Mouse (Mus musculus) embryonic facial prominence, embryonic 13.5 days (tissue): ENCODE results near the gene Pdcd6ip. TPM values are rescaled to one million over a fixed set of nuclear protein-coding genes. Genes with fewer than 3 reads are reported as not detected.

Experiments used
- ATAC-seq: fragments of 200-750 bp; cut with Nextera tagmentation; 2 replicates; pipeline ENCODE4 v1.8.0; 2017; ENCODE audit warnings: low read depth; ENCODE audit not compliant: insufficient number of reproducible peaks, insufficient read depth, low FRiP score, low TSS enrichment
- H3K27ac ChIP-seq: fragments of 300-500 bp; sonication (generic); 2 replicates; pipeline ENCODE4 v1.5.1; 2015; ENCODE audit warnings: moderate library complexity, mild to moderate bottlenecking, inconsistent platforms
- H3K27me3 ChIP-seq: fragments of 300-500 bp; sonication (generic); 2 replicates; pipeline ENCODE4 v1.6.1; 2015; ENCODE audit warnings: mild to moderate bottlenecking, inconsistent platforms
- H3K36me3 ChIP-seq: fragments of 300-500 bp; sonication (generic); 2 replicates; pipeline ENCODE4 v1.6.1; 2015; ENCODE audit warnings: mild to moderate bottlenecking, inconsistent platforms
- H3K4me1 ChIP-seq: fragments of 300-500 bp; sonication (generic); 2 replicates; pipeline ENCODE4 v1.6.1; 2015; ENCODE audit warnings: inconsistent platforms
- H3K4me2 ChIP-seq: fragments of 300-500 bp; sonication (generic); 2 replicates; pipeline ENCODE4 v1.6.1; 2015; ENCODE audit warnings: moderate library complexity, mild to moderate bottlenecking, inconsistent platforms
- H3K4me3 ChIP-seq: fragments of 300-500 bp; sonication (generic); 2 replicates; pipeline ENCODE4 v1.5.1; 2015; ENCODE audit warnings: mild to moderate bottlenecking, inconsistent platforms
- H3K9ac ChIP-seq: fragments of 300-500 bp; sonication (generic); 2 replicates; pipeline ENCODE4 v1.6.1; 2015; ENCODE audit warnings: mild to moderate bottlenecking, inconsistent platforms
- H3K9me3 ChIP-seq: fragments of 300-500 bp; sonication (generic); 2 replicates; pipeline ENCODE4 v1.6.1; 2016; ENCODE audit warnings: inconsistent platforms
- polyA plus RNA-seq: library from polyadenylated mRNA; unstranded; fragments of >200 nt; fragmentation: Nextera tagmentation; extraction: Ambion mirVana; gene quantifications from 2 replicates; pipeline ENCODE4 v1.2.1, GENCODE M21; 2015

Pdcd6ip gene
- polyA plus RNA-seq, 1 experiment from 2014 or later, result 55.5 TPM

DNA sequence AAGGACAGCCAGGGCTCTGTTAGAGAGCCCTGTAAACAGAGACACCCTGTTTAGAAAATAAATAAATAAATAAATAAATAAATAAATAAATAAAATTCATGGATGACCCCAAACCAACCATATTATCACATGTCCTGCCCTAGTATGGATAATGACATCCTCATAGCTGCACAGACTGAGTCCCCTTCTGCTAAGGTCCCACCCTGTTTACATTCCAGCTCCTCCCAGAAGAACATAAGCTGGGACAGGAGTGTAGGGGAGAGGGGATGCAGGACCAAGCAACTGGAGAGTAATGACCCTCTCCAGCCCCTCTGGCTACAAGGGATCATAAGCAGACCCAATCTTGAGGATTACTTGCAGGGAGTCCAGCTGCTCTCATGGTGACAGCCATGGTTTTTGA, 105.9 kb downstream of the Pdcd6ip start:
- no peak for ATAC-seq
- no peak overlapping the region for H3K27ac ChIP-seq
- H3K9me3 ChIP-seq, result no peaks in the 10 kb centered on the region
- H3K36me3 ChIP-seq, result no peaks in the 10 kb centered on the region
- H3K9ac ChIP-seq, result no peak overlapping the region
- no peaks in the 10 kb centered on the region for H3K27me3 ChIP-seq
- H3K4me3 ChIP-seq, result no peak overlapping the region
- H3K4me1 ChIP-seq, result no peaks in the 10 kb centered on the region
- no peak overlapping the region for H3K4me2 ChIP-seq

Other genes starting within 250 kb of the Pdcd6ip start
- 28.0 and 31.2 TPM in 2 replicates for gene Clasp2, start 33.2 kb upstream of the Pdcd6ip start, polyA plus RNA-seq
- 38.4 and 41.9 TPM in 2 replicates for gene Ubp1, start 222.7 kb upstream of the Pdcd6ip start, polyA plus RNA-seq